Mouse (Mus musculus) brain, embryonic 14.5 days (tissue): Measurements from ENCODE around the gene F7. TPM values are rescaled to one million over a fixed set of nuclear protein-coding genes. Genes with fewer than 3 reads are reported as not detected.

Experiments used
- DNase-seq: peaks from one replicate; pipeline ENCODE4 v3.0.0-alpha.2; 2011; ENCODE audit warnings: low read depth
- CTCF ChIP-seq: fragments of 200-500 bp; IDR thresholded peaks from 2 replicates; pipeline ENCODE4 v1.5.1; 2012; ENCODE audit warnings: inconsistent platforms, mild to moderate bottlenecking, moderate library complexity, borderline replicate concordance; ENCODE audit not compliant: insufficient read depth, insufficient read length; ENCODE audit errors: extremely low read depth
- POLR2A ChIP-seq: fragments of 200-500 bp; IDR thresholded peaks from 2 replicates; pipeline ENCODE4 v1.6.1; 2012; ENCODE audit warnings: mild to moderate bottlenecking, inconsistent platforms, borderline replicate concordance; ENCODE audit not compliant: poor library complexity, insufficient read depth, insufficient read length, severe bottlenecking; ENCODE audit errors: extremely low read depth
- polyA plus RNA-seq: library from polyadenylated mRNA; depleted of rRNA; stranded (reverse); fragments of >200 nt; gene quantifications from 2 replicates; pipeline ENCODE4 v1.2.3, GENCODE M21; 2012; rRNA removed

F7 gene
- 0.33 and 0.40 TPM in 2 replicates for polyA plus RNA-seq

- no peak for DNase-seq
- TF ChIP-seq POLR2A = no peak
- no peak for TF ChIP-seq CTCF
These were observed at the start of gene F7 for GRCm38 (mm10) chr8:13025487-13026224. TSS of gene F7 (plus strand) at chr8:13026034.

GRCm38 (mm10) chr8:12976290-12976689 is 49.5 kb upstream of the F7 start:
- DNase-seq = no peak
- TF ChIP-seq CTCF = no peak
- TF ChIP-seq POLR2A = no peak

GRCm38 (mm10) chr8:12976723-12977122 is 49.1 kb upstream of the F7 start:
- no peak for TF ChIP-seq POLR2A
- no peak for TF ChIP-seq CTCF
- no peak for DNase-seq

GRCm38 (mm10) chr8:12977325-12977724 is 48.5 kb upstream of the F7 start:
- TF ChIP-seq CTCF (no peak), POLR2A (no peak)
- DNase-seq = no peak

GRCm38 (mm10) chr8:12978308-12978707 is 47.5 kb upstream of the F7 start:
- TF ChIP-seq POLR2A (no peak), CTCF (no peak)
- no peak for DNase-seq

- TF ChIP-seq POLR2A (no peak), CTCF (peak; percentile 72)
- peak; percentile 75 for DNase-seq
These were observed 47.1 kb upstream of the F7 start for GRCm38 (mm10) chr8:12978726-12979125.

GRCm38 (mm10) chr8:12983681-12984467 is 42.0 kb upstream of the F7 start:
- DNase-seq = peak; percentile 29
- TF ChIP-seq POLR2A (no peak), CTCF (no peak)

- DNase-seq = no peak
- no peak for TF ChIP-seq CTCF
- no peak for TF ChIP-seq POLR2A
These were observed 41.1 kb upstream of the F7 start for GRCm38 (mm10) chr8:12984601-12985243.

GRCm38 (mm10) chr8:12985259-12985658 is 40.6 kb upstream of the F7 start:
- TF ChIP-seq POLR2A = no peak
- no peak for TF ChIP-seq CTCF
- DNase-seq = no peak

- no peak for TF ChIP-seq POLR2A
- TF ChIP-seq CTCF = no peak
- no peak for DNase-seq
These were observed 38.3 kb upstream of the F7 start for GRCm38 (mm10) chr8:12987571-12987970.

GRCm38 (mm10) chr8:12988722-12989430 is 37.0 kb upstream of the F7 start:
- TF ChIP-seq POLR2A (no peak), CTCF (no peak)
- DNase-seq = no peak

- no peak for TF ChIP-seq POLR2A
- no peak for TF ChIP-seq CTCF
- no peak for DNase-seq
These were observed 34.4 kb upstream of the F7 start for GRCm38 (mm10) chr8:12991411-12991810.
